Mouse (Mus musculus): ENCODE measurements around the gene Golga7b.

- no peak for TF ChIP-seq POLR2A (IDR thresholded peaks at IDR 0.05; ENCODE audit: borderline replicate concordance, control insufficient read depth, low read depth, low read length)
- TF ChIP-seq CTCF (IDR thresholded peaks at IDR 0.05; ENCODE audit: control insufficient read depth, insufficient read depth, low read length), result no peak
These were observed 49.3 kb upstream of the Golga7b start for GRCm38 (mm10) chr19:42198026-42198425.

Measured in bone marrow, adult 2 months (tissue).